Mouse (Mus musculus): Measurements from ENCODE around the gene Osr1.

The Osr1 gene

GRCm38 (mm10) chr12:9585085-9585453, 15.2 kb downstream of the Osr1 start:
- DNase-seq (ENCODE audit: low read depth, low spot score) = no peak

- DNase-seq (ENCODE audit: low read depth, low spot score) = no peak
Observed at GRCm38 (mm10) chr12:9587732-9588131, 17.8 kb downstream of the Osr1 start.

- DNase-seq (ENCODE audit: low read depth, low spot score) = no peak
Observed at GRCm38 (mm10) chr12:9589561-9590134, 19.7 kb downstream of the Osr1 start.

- DNase-seq (ENCODE audit: low read depth, low spot score) = no peak
Observed at GRCm38 (mm10) chr12:9591141-9591540, 21.2 kb downstream of the Osr1 start.

- no peak for DNase-seq (ENCODE audit: low read depth, low spot score)
Observed at GRCm38 (mm10) chr12:9598219-9598618, 28.3 kb downstream of the Osr1 start.

All from ZHBTc4 (cell line).